Mouse (Mus musculus) liver, embryonic 14.5 days (tissue): Measurements from ENCODE around the gene Tmem165. TPM values are rescaled to one million over a fixed set of nuclear protein-coding genes. Genes with fewer than 3 reads are reported as not detected.

Experiments used
- ATAC-seq: fragments of 200-750 bp; cut with Nextera tagmentation; 2 replicates; pipeline ENCODE4 v1.8.0; 2017; ENCODE audit warnings: moderate number of reproducible peaks, mild to moderate bottlenecking, moderate library complexity; ENCODE audit not compliant: insufficient read depth
- DNase-seq, 3 experiments: peaks; one replicate each; pipeline ENCODE4 v3.0.0-alpha.2; 2012 to 2013; ENCODE audit warnings: low read depth in 3 of 3, low spot score in 3 of 3
- H3K27ac ChIP-seq: fragments of 300-500 bp; sonication (generic); 2 replicates; pipeline ENCODE4 v1.5.1; 2014; ENCODE audit warnings: moderate library complexity, mild to moderate bottlenecking, control low read depth, inconsistent platforms
- H3K27me3 ChIP-seq: fragments of 300-500 bp; sonication (generic); 2 replicates; pipeline ENCODE4 v1.6.1; 2014; ENCODE audit warnings: mild to moderate bottlenecking, low read length, moderate library complexity; ENCODE audit not compliant: control insufficient read depth, insufficient read depth
- H3K36me3 ChIP-seq: fragments of 300-500 bp; sonication (generic); replicated peaks from 2 replicates; pipeline ENCODE4 v1.6.1; 2014; ENCODE audit warnings: low read depth; ENCODE audit not compliant: control insufficient read depth, insufficient read depth
- H3K4me1 ChIP-seq, 2 experiments: fragments of 200-500 bp in 1 of 2; fragments of 300-500 bp in 1 of 2; sonication (generic) in 1 of 2; replicated peaks; 2 replicates each; pipeline ENCODE4 v1.6.1; 2012 to 2014; ENCODE audit warnings: antibody characterized with exemption in 1 of 2, inconsistent platforms in 1 of 2, low read length in 1 of 2; ENCODE audit not compliant: control insufficient read depth in 2 of 2, insufficient read depth in 2 of 2
- H3K4me2 ChIP-seq: fragments of 300-500 bp; sonication (generic); 2 replicates; pipeline ENCODE4 v1.6.1; 2014; ENCODE audit warnings: low read depth, mild to moderate bottlenecking, control low read depth, moderate library complexity
- H3K4me3 ChIP-seq, 2 experiments: fragments of 200-500 bp in 1 of 2; fragments of 300-500 bp in 1 of 2; sonication (generic) in 1 of 2; 2 replicates each; pipeline ENCODE4 v1.5.1; 2012 to 2014; ENCODE audit warnings: low read depth in 2 of 2, low read length in 2 of 2, mild to moderate bottlenecking in 2 of 2, control low read depth in 1 of 2, inconsistent platforms in 1 of 2, moderate library complexity in 1 of 2; ENCODE audit not compliant: insufficient read depth in 1 of 2
- H3K9ac ChIP-seq: fragments of 300-500 bp; sonication (generic); replicated peaks from 2 replicates; pipeline ENCODE4 v1.6.1; 2014; ENCODE audit warnings: mild to moderate bottlenecking, control low read depth, moderate library complexity
- H3K9me3 ChIP-seq: fragments of 300-500 bp; sonication (generic); 2 replicates; pipeline ENCODE4 v1.6.1; 2016; ENCODE audit warnings: low read length, mixed read lengths; ENCODE audit not compliant: control insufficient read depth
- CTCF ChIP-seq: IDR thresholded peaks from 2 replicates; pipeline ENCODE4 v1.5.1; 2016; ENCODE audit warnings: antibody characterized with exemption, low read depth, control low read depth
- EP300 ChIP-seq: IDR thresholded peaks from 2 replicates; pipeline ENCODE4 v1.6.1; 2016; ENCODE audit warnings: antibody characterized with exemption, low read depth
- WGBS: fragments of 180-500 bp; shearing (Covaris S2); extraction: QIAGEN DNeasy Blood & Tissue Kit; methylation state at CpG from one replicate; pipeline ENCODE4 v1.1.7; 2014; ENCODE audit not compliant: insufficient replicate concordance; 5-methylcytosine and 5-hydroxymethylcytosine counted together
- polyA plus RNA-seq, 2 experiments: library from polyadenylated mRNA; depleted of rRNA in 1 of 2; stranded (reverse) in 1 of 2; unstranded in 1 of 2; fragments of >200 nt; fragmentation: Nextera tagmentation in 1 of 2; extraction: Ambion mirVana in 1 of 2; gene quantifications; 2 replicates each; pipeline versions ENCODE4 v1.2.1 to v1.2.3; 2012 to 2014

Tmem165 gene
- polyA plus RNA-seq, 2 experiments: 23.8 to 34.5 TPM

- Histone ChIP-seq H3K4me3 (no peak overlapping the region), H3K36me3 (no peaks in the 10 kb centered on the region), H3K4me2 (no peak overlapping the region), H3K27ac (no peak overlapping the region), H3K4me1 (no peaks in the 10 kb centered on the region), H3K9ac (no peak overlapping the region), H3K27me3 (no peaks in the 10 kb centered on the region), H3K9me3 (no peaks in the 10 kb centered on the region)
- no peak for DNase-seq
- no peak for ATAC-seq
- 48% methylated on average over 6 of the region's 6 CpGs for WGBS
- TF ChIP-seq EP300 (no peak), CTCF (no peak)
These were observed 33.0 kb downstream of the Tmem165 start for GRCm38 (mm10) chr5:76216691-76217090.

- Histone ChIP-seq H3K4me2 (no peak overlapping the region), H3K27ac (no peak overlapping the region), H3K27me3 (no peaks in the 10 kb centered on the region), H3K9ac (no peak overlapping the region), H3K36me3 (peaks cover 2% of the 10 kb centered on the region), H3K4me1 (no peaks in the 10 kb centered on the region), H3K4me3 (no peak overlapping the region), H3K9me3 (no peaks in the 10 kb centered on the region)
- ATAC-seq (no peak), DNase-seq (no peak)
- WGBS: 77% methylated on average over 13 of the region's 13 CpGs
- no peak for TF ChIP-seq CTCF
- TF ChIP-seq EP300: no peak
These were observed 47.6 kb downstream of the Tmem165 start for GRCm38 (mm10) chr5:76231171-76231855.

- Histone ChIP-seq H3K27ac (no peak overlapping the region), H3K4me1 (no peaks in the 10 kb centered on the region), H3K4me3 (no peak overlapping the region), H3K27me3 (no peaks in the 10 kb centered on the region), H3K4me2 (no peak overlapping the region), H3K9ac (no peak overlapping the region), H3K9me3 (no peaks in the 10 kb centered on the region), H3K36me3 (no peaks in the 10 kb centered on the region)
- TF ChIP-seq EP300: no peak
- TF ChIP-seq CTCF: no peak
- ATAC-seq (no peak), DNase-seq (no peak)
- 77% methylated on average over 3 of the region's 3 CpGs for WGBS
These were observed 59.6 kb downstream of the Tmem165 start for GRCm38 (mm10) chr5:76243274-76243673.

GRCm38 (mm10) chr5:76243929-76244328 is 60.2 kb downstream of the Tmem165 start:
- no peak overlapping the region for H3K4me3 ChIP-seq
- WGBS: 80% methylated on average over 4 of the region's 4 CpGs
- TF ChIP-seq EP300 (no peak), CTCF (no peak)
- H3K27ac ChIP-seq: no peak overlapping the region
- no peaks in the 10 kb centered on the region for H3K4me1 ChIP-seq
- H3K9ac ChIP-seq: no peak overlapping the region
- no peaks in the 10 kb centered on the region for H3K27me3 ChIP-seq
- DNase-seq: no peak
- no peak overlapping the region for H3K4me2 ChIP-seq
- H3K36me3 ChIP-seq: no peaks in the 10 kb centered on the region
- H3K9me3 ChIP-seq: no peaks in the 10 kb centered on the region
- ATAC-seq: no peak

- Histone ChIP-seq H3K27ac (no peak overlapping the region), H3K4me1 (no peaks in the 10 kb centered on the region), H3K4me2 (no peak overlapping the region), H3K36me3 (no peaks in the 10 kb centered on the region), H3K9ac (no peak overlapping the region), H3K4me3 (no peak overlapping the region), H3K27me3 (no peaks in the 10 kb centered on the region), H3K9me3 (no peaks in the 10 kb centered on the region)
- TF ChIP-seq EP300: no peak
- TF ChIP-seq CTCF: no peak
- DNase-seq (no peak), ATAC-seq (no peak)
- WGBS: 82% methylated on average over 10 of the region's 10 CpGs
These were observed 60.8 kb downstream of the Tmem165 start for GRCm38 (mm10) chr5:76244430-76244829.
